Mouse (Mus musculus) layer of hippocampus, postnatal 36 days (tissue): ENCODE data around the gene Hoxc9. TPM values are rescaled to one million over a fixed set of nuclear protein-coding genes. Genes with fewer than 3 reads are reported as not detected.

Experiments used
- DNase-seq, 2 experiments: peaks; one replicate each; pipeline ENCODE4 v3.0.0; 2022
- total RNA-seq, 2 experiments: library from RNA; stranded (reverse); gene quantifications; 2 replicates each; pipeline ENCODE4 v1.2.3; 2021

Gene Hoxc9
- total RNA-seq, 2 experiments from 2014 or later = not detected

DNA sequence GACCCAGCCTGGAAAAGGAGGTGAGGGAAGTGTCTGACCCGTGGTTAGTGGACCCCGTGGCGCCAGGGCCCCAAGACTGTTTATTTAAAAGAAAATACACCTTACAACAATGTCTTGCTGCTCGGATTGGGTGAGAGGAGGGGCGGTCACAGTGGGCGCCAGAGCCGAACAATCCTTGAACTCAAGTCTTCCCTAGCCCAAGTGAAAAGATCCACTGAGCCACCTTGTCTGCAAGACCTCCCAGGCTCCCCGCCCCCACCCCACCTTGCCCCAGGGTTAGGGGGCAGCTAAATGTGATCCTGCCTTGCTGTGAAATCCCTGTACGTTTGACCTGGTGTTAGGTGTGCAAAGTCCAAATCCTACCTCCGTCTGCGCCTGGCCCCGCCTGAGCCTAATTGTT, 19.3 kb upstream of the Hoxc9 start:
- DNase-seq = no peak

DNA sequence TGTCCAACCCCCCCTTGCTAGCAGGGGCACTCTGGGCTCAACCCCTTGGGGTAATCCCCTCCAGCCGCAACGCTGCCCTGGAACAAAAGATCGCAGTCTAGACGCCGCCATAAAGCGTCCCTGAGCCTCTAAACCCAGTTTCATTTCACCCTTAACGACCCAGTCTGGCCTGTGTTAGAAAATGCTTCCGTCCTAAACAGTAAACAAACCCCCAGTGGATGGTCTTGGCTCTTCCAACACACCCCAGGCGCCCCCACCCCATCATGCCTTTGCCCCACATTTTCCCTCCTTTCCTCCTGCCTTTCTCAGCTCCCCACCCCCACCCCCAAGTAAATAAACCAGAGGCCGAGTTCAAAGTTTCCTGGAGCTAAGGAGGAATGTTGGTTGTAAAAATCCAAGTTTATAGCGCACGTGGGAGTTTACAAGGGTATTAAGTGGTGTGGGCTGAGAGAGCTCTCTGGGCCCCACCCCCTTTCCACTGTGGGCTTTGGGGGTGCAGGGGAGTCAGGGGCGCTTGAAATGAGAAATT, 16.5 kb upstream of the Hoxc9 start:
- no peak for DNase-seq

DNA sequence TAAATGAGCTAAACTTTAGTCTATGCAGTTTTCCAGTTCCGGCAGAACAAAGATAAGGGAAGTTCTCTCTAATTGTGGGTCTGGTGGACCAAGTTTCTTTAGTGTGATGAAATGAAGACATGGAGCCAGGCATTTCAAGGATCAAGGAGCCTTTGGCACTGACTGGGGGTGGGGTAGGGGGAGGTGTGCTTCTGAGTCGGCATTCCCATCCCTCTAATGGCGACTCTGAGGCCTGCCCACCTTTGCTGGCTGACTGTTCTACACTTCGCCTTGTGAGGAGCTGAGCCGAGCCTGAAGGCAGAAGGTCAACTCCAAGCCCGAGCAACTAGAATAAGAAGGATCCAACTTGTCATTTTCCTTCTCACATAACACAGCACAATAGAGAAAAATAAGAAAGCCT, 14.5 kb upstream of the Hoxc9 start:
- no peak for DNase-seq

DNA sequence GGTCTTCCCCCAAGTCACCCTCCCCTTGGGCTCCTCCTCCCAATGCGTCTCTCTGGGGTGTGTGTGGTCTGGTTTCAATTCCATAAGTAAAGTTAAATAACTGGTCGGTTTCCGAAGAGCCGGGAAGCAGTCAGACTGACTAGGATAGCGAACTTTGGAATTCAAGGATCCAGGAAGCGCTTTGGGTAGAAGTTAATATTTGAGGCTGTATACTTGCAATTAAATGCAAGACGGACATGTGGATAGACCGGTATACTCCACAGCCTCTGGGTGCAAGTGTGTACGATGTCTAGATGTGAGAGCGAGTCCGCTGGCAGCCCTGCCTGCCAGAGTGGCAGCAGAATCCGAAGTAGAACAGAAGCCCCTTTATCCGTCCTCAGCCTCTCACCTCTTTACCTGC, 13.7 kb upstream of the Hoxc9 start:
- no peak for DNase-seq

DNA sequence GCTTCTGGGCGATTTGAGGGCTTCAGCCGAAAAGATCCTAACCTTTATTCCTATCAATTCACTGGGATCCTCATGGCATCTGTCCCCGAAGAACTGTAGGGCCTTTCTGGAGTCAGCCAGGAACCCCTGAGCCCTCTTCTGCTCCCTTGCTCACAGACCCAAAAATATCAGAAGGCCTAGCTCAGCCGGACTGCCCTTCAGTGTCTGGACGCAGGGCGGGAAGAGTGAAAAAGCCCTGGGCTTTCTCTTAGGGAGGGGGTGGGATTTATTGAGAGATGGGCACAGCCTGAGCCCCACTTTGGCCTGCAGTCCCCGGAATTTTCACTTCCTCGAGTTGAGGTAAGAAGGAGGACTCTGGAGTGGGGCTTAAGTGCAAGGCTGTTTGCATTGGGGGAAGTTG, 13.0 kb upstream of the Hoxc9 start:
- no peak for DNase-seq

DNA sequence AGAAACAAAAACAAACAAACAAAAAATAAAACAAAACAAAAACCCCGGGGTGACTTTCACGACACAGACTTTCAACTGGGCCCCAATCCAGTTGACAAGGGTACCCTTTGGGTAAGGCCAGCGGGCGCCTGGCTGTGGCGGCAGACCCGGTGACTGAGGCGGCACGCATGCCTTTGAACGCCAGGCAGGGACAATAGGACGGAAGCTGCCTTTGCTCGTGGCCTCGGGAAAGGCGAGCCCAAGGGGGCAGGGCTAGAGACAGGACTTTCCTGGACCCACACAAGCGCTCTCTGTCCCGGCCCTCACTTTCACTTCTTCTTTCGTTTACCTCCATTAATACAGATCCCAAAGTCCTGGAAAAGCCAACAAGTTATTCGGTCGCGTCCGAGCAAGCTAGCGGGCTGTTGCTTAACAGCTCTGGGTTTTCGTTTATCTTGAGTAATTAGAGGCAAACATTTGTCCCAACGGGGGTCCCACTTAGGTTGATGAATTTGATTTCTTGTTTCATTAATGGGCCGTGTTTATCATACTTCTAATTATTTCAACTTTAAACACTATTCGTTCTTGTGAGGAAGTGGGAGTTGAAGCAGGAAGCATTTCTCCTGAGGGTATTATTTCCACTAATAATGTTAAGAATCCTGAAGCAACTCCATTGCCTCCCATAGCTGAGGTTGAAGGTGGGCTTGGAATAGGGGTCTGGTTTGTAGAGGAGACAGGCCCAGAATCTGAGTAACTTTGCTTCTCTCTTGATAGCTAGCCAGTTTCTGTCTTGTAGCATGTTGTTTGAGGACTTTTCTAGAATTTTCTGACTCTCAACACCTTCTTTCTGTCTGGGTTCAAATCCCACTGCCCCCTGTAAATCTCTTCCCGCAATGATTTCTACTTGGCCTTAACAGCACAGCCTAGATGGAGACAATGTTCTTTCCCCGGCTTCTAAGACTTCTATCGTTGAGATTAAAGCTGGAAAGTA, 12.3 kb upstream of the Hoxc9 start:
- no peak for DNase-seq

DNA sequence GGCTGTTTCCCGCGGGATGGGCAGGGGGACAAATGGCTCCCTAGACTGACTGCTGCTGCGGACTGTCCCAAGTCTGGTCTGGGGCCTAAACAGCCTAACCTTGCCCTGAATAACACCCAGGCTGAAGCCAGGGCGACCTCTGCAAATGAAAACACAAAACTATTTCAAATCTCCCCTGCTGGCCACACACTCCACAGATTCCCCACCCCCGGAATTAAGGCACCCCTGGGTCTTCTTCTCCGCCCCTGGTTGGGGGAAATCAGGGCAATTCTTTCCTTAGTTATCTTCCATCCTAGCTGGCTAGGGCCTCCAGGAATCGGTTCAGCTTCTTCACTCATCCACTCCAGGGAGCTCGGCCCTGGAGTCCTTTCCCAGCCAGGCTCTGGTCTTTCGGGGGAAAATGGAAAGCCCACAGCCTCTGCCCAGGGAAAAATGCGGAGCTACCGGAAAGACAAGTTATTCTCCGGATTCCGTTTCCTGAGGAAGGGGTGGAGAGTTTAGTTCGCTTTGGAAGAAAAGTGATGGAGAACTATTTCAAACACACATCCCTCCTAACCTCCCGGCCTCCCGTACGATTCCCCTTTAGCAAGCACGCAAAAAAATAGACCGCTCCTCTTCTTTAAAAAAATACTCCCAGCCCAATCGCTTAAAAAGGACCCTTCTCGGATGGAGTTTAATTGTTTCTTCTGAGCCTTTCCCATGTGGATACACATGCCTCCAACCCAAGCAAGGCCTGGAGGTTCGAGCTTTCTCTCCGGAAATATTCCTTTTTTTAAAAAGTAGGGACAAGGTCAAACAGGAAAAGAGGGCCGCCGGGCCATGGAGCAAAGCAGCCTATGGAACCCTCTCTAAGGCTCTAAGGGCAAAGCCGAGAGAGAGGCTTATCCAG, 11.0 kb upstream of the Hoxc9 start:
- DNase-seq = no peak

DNA sequence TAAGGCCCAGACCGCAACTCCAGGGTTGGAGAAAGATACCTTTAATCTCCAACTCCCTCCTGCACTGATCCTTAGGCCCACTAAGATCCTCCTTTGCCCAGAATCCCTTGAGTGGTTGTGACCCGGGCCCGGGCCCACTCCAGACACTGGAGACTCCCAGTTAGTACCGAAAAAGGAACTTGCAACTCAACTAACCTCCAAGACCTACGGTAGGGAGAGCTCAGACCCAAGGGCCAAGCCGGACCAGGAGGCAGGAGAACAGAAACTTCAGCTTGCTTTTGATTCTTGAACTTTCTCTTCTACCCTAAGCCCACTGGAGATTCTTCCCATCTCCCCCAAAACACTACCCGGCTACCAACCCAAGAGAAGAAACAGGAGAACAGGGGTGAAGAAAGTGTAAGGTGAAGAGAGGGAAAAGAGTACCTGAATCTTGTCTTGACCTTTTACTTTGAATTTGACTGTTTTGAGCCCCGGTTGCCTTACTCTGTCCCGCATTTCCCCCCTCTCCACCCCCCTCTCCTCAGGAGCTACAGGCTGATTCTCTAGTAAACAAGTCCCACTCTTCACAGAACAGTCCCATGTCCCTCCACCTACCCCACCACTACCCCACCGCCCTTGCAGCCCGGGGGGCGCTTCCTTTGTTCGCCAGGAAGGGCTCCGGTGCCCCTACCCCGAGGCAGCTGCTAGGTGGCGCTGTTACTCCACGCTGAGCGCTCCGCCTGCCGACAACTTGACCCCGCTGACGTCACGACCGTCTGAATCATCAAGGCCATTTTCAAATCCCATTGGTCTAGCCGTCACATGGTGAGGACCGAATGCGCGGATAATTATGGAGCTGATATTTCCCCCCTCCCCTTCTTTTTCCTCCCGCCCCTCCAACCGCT, 10.1 kb upstream of the Hoxc9 start:
- no peak for DNase-seq

DNA sequence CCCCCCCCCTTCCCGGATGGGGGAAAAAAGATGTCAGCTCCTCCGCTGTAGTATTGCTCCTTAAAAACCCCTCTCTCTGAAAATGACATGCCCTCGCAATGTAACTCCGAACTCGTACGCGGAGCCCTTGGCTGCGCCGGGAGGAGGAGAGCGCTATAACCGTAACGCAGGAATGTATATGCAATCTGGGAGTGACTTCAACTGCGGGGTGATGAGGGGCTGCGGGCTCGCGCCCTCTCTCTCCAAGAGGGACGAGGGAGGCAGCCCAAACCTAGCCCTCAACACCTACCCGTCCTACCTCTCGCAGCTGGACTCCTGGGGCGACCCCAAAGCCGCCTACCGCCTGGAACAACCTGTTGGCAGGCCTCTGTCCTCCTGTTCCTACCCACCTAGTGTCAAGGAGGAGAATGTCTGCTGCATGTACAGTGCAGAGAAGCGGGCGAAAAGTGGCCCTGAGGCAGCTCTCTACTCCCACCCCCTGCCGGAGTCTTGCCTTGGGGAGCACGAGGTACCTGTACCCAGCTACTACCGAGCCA, 9.4 kb upstream of the Hoxc9 start, which contains the start of gene Hoxc10:
TSS of gene Hoxc10 (plus strand) at position 21 of the 536 bp plus-strand sequence.
- no peak for DNase-seq

DNA sequence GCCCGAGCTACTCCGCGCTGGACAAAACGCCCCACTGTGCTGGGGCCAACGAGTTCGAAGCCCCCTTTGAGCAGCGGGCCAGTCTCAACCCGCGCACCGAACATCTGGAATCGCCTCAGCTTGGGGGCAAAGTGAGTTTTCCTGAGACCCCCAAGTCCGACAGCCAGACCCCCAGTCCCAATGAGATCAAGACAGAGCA, 9.0 kb upstream of the Hoxc9 start, which contains the start of gene Hoxc5:
TSS of gene Hoxc5 (plus strand) at position 132 of the 199 bp plus-strand sequence.
- no peak for DNase-seq

DNA sequence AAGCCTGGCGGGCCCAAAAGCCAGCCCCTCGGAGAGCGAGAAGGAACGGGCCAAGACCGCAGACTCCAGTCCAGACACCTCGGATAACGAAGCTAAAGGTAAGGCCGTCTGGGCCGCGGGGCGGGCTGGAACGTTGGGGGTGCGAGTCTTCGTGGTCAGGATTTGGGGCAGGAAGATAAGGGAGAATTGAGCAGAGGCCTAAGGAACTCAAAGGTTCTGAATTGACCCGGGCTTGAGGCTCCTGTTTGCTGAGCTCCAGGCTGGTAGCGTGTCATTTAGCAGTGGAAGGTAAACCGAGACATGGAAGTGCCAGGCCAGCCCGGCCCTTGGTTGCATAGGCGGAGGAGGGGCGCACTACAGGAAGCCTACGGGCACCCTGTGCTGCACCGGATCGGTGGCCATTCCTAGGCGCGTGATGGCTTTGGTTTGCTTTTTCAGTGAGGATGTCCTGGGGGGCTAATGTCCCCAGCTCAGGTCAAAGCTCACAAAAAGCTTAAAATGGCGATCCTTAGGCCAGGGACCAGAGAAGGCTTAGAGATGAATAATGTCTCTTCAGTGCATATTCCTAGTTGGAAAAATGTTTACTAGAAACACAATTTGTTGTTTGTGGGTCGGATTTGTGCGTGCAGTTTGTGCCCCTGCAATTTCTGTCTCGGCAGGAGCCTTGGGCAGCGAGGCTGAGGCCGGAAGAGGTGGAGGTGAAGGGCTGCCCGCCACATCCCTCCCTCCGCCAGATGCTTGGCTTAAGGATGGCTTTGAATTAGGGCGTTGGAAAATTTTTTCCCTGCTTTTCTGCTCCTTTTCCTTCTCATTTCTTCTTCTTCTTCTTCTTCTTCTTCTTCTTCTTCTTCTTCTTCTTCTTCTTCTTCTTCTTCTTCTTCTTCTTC, 8.5 kb upstream of the Hoxc9 start:
- DNase-seq = no peak

DNA sequence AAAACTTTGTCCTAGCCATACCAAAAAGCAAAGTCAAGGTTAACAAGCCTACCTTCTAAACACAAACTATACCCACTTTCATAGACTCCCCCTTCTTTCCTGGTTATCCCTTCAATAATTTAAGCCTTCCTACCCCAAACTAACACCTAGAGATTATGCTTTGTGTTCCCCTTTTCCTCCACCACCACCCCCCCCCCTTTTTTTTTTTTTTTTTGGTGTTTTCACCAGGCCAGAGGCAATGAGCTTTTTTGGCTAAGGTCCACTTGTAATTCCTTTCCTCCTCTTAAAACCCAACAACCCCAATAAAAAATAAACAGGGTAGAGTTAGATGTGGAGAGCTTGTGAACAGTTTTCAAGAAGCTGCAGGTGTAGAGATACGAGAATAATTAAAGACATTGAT, 6.9 kb upstream of the Hoxc9 start:
- no peak for DNase-seq

DNA sequence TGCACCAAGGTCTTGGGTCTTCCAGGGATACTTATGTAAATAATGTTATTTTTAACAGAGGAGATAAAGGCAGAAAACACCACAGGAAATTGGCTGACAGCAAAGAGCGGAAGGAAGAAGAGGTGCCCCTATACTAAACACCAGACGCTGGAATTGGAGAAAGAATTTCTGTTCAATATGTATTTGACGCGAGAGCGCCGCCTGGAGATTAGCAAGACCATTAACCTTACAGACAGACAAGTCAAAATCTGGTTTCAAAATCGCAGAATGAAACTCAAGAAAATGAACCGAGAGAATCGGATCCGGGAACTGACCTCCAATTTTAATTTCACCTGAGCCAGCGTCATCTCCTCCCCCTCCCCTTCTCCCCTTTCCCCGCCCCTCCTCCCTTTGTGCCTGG, 5.5 kb upstream of the Hoxc9 start:
- DNase-seq = no peak

DNA sequence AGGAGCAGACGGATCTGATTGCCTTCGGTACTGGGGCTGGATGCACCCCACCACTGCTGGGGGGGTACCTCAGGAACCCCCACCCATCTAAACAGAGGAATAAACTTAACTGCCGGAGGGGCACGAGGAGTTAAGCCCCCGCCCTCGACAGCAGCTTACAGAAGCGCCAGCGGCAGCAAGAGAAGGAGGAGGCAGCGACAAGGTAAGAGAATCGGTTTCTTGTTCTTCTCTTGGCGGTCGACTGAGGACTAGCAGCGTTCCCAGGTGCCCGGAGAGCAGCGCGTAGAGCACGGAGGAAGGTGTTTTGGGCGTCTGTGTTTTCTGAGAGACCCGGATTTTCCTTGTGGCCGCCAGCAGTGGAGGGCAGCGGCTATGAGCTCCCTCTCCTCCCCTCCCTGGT, 4.0 kb upstream of the Hoxc9 start:
- no peak for DNase-seq

DNA sequence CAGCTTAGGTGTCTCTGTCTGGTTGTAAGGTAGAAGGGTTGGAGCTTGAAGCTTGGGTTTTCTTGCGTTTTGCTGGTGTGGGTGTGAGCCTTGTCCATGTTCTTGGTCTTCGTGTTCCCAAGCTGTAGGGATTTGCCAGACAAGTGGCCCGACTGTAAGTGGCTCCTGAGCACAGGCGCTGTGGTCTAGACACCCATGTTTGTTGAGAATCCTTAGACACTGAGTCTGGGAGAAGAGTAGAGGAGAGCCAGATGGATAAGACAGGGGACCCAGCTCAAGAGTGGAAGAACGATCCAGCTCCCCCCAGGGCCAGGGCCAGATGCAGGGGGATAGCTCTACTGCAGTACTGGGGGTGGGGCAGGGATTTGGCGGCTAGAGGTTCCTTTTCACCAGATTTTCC, 3.5 kb upstream of the Hoxc9 start:
- no peak for DNase-seq

DNA sequence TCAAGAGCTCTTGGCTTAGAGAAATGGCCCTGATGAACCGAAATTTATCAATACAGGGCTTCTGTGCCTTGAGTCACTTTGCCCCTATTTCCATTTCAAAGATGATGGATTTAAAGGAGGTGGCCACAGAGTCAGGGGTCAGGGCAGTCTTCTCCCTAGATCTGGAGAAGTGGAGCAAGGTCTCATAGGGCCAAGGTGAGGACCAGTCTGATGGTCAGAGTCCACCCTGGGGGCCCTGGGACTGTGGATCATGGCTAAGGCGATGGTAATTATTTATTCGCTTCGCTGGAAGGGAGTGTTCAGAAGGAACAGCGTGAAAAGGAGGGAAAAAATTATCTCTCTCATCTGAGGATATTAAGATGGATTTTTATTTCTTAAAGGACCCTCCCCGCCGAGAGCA, 1.2 kb upstream of the Hoxc9 start:
- no peak for DNase-seq

DNA sequence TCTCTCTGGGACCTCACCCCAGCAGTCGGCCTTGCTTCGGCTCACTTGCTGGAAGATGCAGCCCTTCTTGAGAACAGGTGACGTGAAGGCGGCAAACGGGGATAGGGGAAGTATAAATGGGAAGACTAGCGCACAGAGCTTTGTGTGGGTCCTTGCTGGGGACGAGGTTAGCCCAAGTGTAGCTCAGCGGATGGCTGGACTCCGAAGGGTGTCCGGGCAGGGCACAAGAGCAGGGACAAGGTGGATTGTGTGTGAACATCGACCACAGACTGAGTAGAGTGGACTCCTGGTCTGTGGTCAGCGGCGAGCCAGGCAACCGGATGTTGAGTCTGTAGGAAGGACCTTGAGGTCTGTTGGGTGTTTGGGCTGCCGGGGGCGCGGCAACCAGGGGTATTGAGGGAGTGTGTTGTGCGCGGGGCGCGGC, 539 bp upstream of the Hoxc9 start:
- no peak for DNase-seq

DNA sequence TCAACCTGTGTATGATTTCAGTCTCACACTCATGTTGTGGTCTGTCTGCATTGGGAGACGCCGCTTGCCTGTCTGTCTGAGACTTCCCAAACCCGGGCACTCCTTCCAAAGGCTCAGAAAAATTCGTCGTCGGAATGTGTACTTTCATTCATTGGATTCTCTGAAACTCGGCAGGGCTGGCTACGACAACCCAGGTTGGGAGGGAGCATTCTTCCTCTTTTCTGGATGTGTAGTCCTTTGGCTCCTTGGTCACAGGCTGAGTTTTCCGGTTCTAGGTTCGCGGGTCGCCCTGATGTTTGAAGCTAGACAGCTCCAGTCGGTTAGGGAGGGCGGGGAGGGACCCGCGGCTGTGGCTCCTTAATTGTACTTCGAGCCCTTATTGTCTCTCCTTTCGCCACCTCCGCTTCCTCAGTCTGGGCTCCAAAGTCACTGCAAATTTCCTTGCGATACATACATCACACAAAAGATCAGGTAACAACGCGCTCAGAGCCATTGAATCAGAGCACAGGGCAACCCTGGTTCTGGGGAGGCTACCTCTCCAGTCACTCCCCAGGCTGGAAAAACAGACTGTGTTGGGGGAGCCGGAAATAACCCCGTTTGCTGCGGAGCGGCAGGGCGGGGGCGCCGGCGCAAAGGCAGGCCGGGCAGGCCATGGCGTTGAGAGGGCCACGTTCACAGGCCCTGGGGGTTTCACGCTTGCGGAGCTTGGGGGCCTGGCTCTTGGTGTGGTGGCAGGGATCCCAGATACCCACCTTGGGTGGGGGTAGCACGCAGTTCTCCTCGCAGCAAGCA, 588 bp downstream of the Hoxc9 start:
- no peak for DNase-seq

DNA sequence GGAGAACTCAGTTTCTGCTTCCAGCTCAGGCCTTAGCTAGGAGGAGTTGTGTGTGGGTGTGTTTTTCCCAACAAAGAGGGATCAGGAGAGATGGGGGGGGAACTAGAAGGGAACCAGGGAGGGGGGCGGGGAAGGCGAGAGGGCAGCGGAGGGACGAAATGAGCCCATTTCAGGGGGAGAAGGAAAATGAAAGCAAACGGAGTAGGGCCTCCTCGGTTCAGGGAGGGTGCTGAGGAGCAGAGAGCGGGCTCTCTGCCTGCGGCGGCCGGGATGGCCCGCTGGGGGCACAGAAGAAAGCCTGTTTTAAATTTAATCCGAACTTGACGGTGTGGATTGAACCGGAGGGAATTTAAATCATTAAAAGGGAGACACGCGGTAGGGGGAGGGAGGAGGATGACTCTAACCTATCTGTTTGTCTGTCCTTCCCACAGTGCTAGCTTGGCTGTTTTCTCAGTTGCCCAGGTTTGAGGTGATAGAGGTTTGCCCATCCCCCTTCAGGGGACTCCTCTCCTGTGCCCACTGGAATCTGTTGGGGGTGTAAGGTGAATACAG, 1.3 kb downstream of the Hoxc9 start:
- DNase-seq = no peak
